ENCODE assay signal across 8 mouse cellular contexts in the genomic region with DNA sequence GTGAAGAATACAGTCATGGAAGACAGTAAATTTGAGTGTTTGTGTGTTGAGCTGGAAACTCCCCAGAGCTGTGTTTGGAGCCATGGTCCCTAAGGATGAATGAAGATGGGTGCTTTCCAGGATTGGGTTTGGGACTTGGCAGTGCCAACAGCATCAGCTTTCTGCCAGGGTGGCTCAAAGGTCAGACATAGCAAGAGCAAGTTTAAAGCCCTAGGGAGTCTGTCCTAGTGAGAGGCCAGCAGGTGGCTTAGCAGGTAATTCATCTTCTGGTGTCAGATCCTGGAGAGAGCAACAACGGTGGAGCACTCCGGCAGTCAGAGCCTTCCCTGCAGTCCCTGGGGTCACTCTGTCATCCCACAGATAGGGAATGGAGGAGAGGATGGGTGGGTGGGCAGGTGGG. TPM values are rescaled to one million over a fixed set of nuclear protein-coding genes. Genes with fewer than 3 reads are reported as not detected.
DNase-seq lines count a peak whose midpoint lies in the region; ATAC-seq lines count a peak whose summit lies in the region.
"Had no signal": no experiment of that assay in that cellular context is flagged by ENCODE, and none has a peak within 500 bp of the region (broad histone marks: within the 10 kb centered on the region; RNA-seq: fewer than 3 reads in every experiment).

No protein-coding gene starts in this region.

- H3K4me1 ChIP-seq in kidney, embryonic 16.5 days (ENCODE audit: insufficient read depth, low read length): peaks cover 9% of the 10 kb centered on the region; the same call in 1 of the 2 replicates
- peaks cover 28% of the 10 kb centered on the region for H3K4me1 ChIP-seq in liver, embryonic 15.5 days (replicated peaks)

- intact Hi-C loops in gastrocnemius, postnatal 36 days (cut with DNase I): loop anchor here (2.0 kb wide), 3 partner anchors 60 to 116 kb away; partner anchors contain the start of genes Pkig, Serinc3 and Ttpal

- ATAC-seq in kidney, embryonic 16.5 days (ENCODE audit: low FRiP score, low TSS enrichment): no peak
- ATAC-seq in liver, embryonic 15.5 days (ENCODE audit: insufficient read depth): no peak
- no peak for ATAC-seq in megakaryocyte progenitor cell, adult 5-6 weeks (replicated peaks; ENCODE audit: poor library complexity)

- H3K36me3 ChIP-seq in kidney, embryonic 16.5 days (ENCODE audit: insufficient read depth, low read length): peaks cover 11% of the 10 kb centered on the region; the same call in 1 of the 2 replicates
- H3K36me3 ChIP-seq in liver, embryonic 15.5 days (replicated peaks): peaks cover 20% of the 10 kb centered on the region

- H3K4me2 ChIP-seq in kidney, embryonic 16.5 days (replicated peaks; ENCODE audit: low read depth, low read length): no peak overlapping the region
- 0 out of 2 replicates have a peak overlapping the region, but pooled peaks have one; percentile 60 for H3K4me2 ChIP-seq in liver, embryonic 15.5 days
- H3K4me2 ChIP-seq: lung, embryonic 14.5 days had no signal

- H3K9me3 ChIP-seq in kidney, embryonic 16.5 days (ENCODE audit: low read length): no peaks in the 10 kb centered on the region
- no peaks in the 10 kb centered on the region for H3K9me3 ChIP-seq in liver, embryonic 15.5 days (replicated peaks)

- H3K27ac ChIP-seq in kidney, embryonic 16.5 days (ENCODE audit: low read length): no peak overlapping the region
- H3K27ac ChIP-seq in liver, embryonic 15.5 days (replicated peaks): 0 out of 2 replicates have a peak overlapping the region, but pooled peaks have one; percentile 58

- no peak overlapping the region for H3K4me3 ChIP-seq in kidney, embryonic 16.5 days (ENCODE audit: low read length)
- no peak overlapping the region for H3K4me3 ChIP-seq in liver, embryonic 15.5 days (replicated peaks)

- H3K27me3 ChIP-seq in kidney, embryonic 16.5 days (ENCODE audit: insufficient read depth, low read length): no peaks in the 10 kb centered on the region
- H3K27me3 ChIP-seq in liver, embryonic 15.5 days: no peaks in the 10 kb centered on the region

- H3K9ac ChIP-seq in kidney, embryonic 16.5 days (replicated peaks; ENCODE audit: low read length): no peak overlapping the region
- H3K9ac ChIP-seq in liver, embryonic 15.5 days: no peak overlapping the region
- H3K9ac ChIP-seq: lung, embryonic 14.5 days had no signal

- 14% methylated on average over 2 of the region's 2 CpGs for WGBS in kidney, embryonic 16.5 days
- 65% methylated on average over 2 of the region's 2 CpGs for WGBS in liver, embryonic 15.5 days (ENCODE audit: insufficient replicate concordance)

- DNase-seq in gastrocnemius, adult 18-20 months (ENCODE audit: low spot score): peak; percentile 57
- DNase-seq in gastrocnemius, postnatal 36 days: no peak
- peak; percentile 35 to 45 for DNase-seq in kidney, adult 8-10 months
- peak; percentile 31 for DNase-seq in fat pad, adult 2 months (ENCODE audit: extremely low read depth, low read depth, low spot score)

RNA-seq across cellular contexts. Expression of gene Ada, which starts 31.5 kb away (rescaled TPM):
- under 1 TPM; 0.26 to 0.43 TPM for total RNA-seq in gastrocnemius, adult 18-20 months (2021)
- under 1 TPM; 0.25 to 0.79 TPM for total RNA-seq in gastrocnemius, postnatal 36 days (2021)
- polyA plus RNA-seq in kidney, embryonic 16.5 days (2015; fragmentation: Nextera tagmentation; extraction: Ambion mirVana): 11.7 and 13.3 TPM in 2 replicates
- polyA plus RNA-seq in liver, embryonic 15.5 days (2015; fragmentation: Nextera tagmentation; extraction: Ambion mirVana): 3.5 TPM in 2 replicates
- 13.4 TPM in 2 replicates for total RNA-seq in megakaryocyte progenitor cell, adult 5-6 weeks (2015)
- 17.5 and 20.2 TPM in 2 replicates for total RNA-seq in megakaryocyte progenitor cell, adult 5-6 weeks (2017)

Comparison
In these comparisons a context has a peak if more than half of its experiments do, and no peak if none do; other contexts are left out.
1. DNase-seq: peak in gastrocnemius, adult 18-20 months (single experiment), kidney, adult 8-10 months (2 of 2) and fat pad, adult 2 months (single experiment); none in gastrocnemius, postnatal 36 days (0 of 2).
2. RNA of gene Ada, which starts 31.5 kb away (total RNA-seq): 13.4 to 20.2 TPM in megakaryocyte progenitor cell, adult 5-6 weeks; 0.25 to 0.79 TPM in gastrocnemius, postnatal 36 days and 0.26 to 0.43 TPM in gastrocnemius, adult 18-20 months; every median in the first group is over 4 times any median in the second.